In the genomic region with DNA sequence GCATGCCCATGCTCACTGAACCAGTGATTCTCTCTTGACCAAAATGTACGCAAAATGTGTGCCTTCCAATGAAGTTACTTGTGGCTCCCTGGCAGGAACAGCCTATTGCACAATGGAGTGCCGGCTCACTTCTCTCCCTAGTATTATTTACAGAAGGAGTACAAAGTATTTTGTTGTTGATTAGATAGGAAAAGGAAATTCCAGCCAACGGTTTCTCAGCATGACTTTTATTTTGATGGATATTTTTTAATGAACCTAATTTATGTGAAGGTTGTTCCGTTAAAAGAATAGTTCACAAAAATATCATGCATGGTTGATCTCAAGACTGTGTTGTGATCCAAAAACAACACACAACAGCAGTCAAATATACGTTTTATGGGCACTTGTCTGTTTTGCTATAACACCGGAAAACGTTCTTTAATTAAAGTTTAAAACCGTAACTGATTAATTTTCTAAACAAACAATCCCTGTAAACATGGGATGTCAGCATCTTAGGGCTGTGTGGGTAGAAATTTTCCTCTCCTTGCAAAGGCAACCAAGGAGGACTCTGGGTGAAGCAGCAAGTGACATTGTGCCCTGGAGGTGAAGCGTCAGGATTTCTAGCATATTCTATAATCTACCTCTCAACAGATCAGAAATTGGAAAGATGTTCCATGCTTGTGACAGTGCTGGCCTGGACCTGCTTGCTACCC, we compare ENCODE assay signal across 14 mouse cellular contexts.
DNase-seq lines count a peak whose midpoint lies in the region; ATAC-seq and TF ChIP-seq lines count a peak whose summit lies in the region.
"Had no signal": no experiment of that assay in that cellular context is flagged by ENCODE, and none has a peak within 500 bp of the region (broad histone marks: within the 10 kb centered on the region; RNA-seq: fewer than 3 reads in every experiment).

No protein-coding gene starts in this region.

- DNase-seq in kidney, adult 11 months, result peak; percentile 44
- DNase-seq in kidney, adult 18-20 months, result no peak
- DNase-seq in Patski (ENCODE audit: low read depth, low spot score), result peak; percentile 28
- peak; percentile 95 for DNase-seq in kidney, postnatal 0 days (ENCODE audit: low spot score)
- DNase-seq in lung, postnatal 10 days, result peak; percentile 54
- DNase-seq in spleen, postnatal 10 days (ENCODE audit: low spot score in 2 of 2), result no peak
- DNase-seq in spleen, postnatal 36 days (ENCODE audit: low spot score in 2 of 2), result no peak
- no peak for DNase-seq in cerebellum, adult 18-20 months
- DNase-seq: adrenal gland, postnatal 25 days; cerebellum, adult 2 months; gastrocnemius, adult 2 months; layer of hippocampus, adult 9-11 months had no signal

- in situ Hi-C loops in Patski (cut with MboI; ENCODE audit: low pct_unique_long_range_greater_than_20kb), result no loop called here

- TF ChIP-seq CTCF in Patski (IDR thresholded peaks at IDR 0.05), result no peak
- TF ChIP-seq CTCF in kidney, postnatal 0 days (IDR thresholded peaks at IDR 0.05; ENCODE audit: low read depth), result no peak

- H3K9ac ChIP-seq in kidney, postnatal 0 days (ENCODE audit: low read depth, low read length), result no peak overlapping the region
- H3K9ac ChIP-seq: heart, embryonic 13.5 days; hindbrain, embryonic 15.5 days had no signal

- POLR2A ChIA-PET in Patski (lab: Charles Lee), result no interaction called here

- no peaks in the 10 kb centered on the region for H3K9me3 ChIP-seq in kidney, postnatal 0 days (replicated peaks; ENCODE audit: low read length)
- H3K9me3 ChIP-seq: heart, embryonic 13.5 days; hindbrain, embryonic 15.5 days had no signal

- 16% methylated on average over 9 of the region's 9 CpGs for WGBS in kidney, postnatal 0 days

- no peaks in the 10 kb centered on the region for H3K27me3 ChIP-seq in Patski
- H3K27me3 ChIP-seq in kidney, postnatal 0 days (ENCODE audit: insufficient read depth, low read length), result no peaks in the 10 kb centered on the region
- H3K27me3 ChIP-seq: heart, embryonic 13.5 days; hindbrain, embryonic 15.5 days had no signal

- H3K27ac ChIP-seq in kidney, postnatal 0 days, result peak overlapping the region; percentile 81
- H3K27ac ChIP-seq: gastrocnemius, adult 2 months; heart, embryonic 13.5 days; hindbrain, embryonic 15.5 days had no signal

- H3K4me3 ChIP-seq in kidney, postnatal 0 days (replicated peaks; ENCODE audit: low read depth, low read length), result no peak overlapping the region
- H3K4me3 ChIP-seq: gastrocnemius, adult 2 months; heart, embryonic 13.5 days; hindbrain, embryonic 15.5 days had no signal

- peaks cover 13% of the 10 kb centered on the region for H3K4me1 ChIP-seq in kidney, postnatal 0 days (replicated peaks; ENCODE audit: insufficient read depth, low read length)
- H3K4me1 ChIP-seq: hindbrain, embryonic 15.5 days had no signal

- CTCF ChIA-PET in Patski (lab: Charles Lee), result no interaction called here

- H3K4me2 ChIP-seq in kidney, postnatal 0 days (ENCODE audit: low read length), result no peak overlapping the region
- H3K4me2 ChIP-seq: heart, embryonic 13.5 days; hindbrain, embryonic 15.5 days had no signal

- no peaks in the 10 kb centered on the region for H3K36me3 ChIP-seq in kidney, postnatal 0 days (ENCODE audit: insufficient read depth, low read length)
- H3K36me3 ChIP-seq: heart, embryonic 13.5 days; hindbrain, embryonic 15.5 days had no signal

- ATAC-seq in Patski, result peak; percentile 40
- peak; percentile 49; the same call in 1 of the 2 replicates for ATAC-seq in kidney, postnatal 0 days (replicated peaks; ENCODE audit: low FRiP score, low read depth)

Comparison
In these comparisons a context has a peak if more than half of its experiments do, and no peak if none do; other contexts are left out.
1. DNase-seq: peak in kidney, adult 11 months (single experiment), Patski (single experiment), kidney, postnatal 0 days (single experiment) and lung, postnatal 10 days (single experiment); none in kidney, adult 18-20 months (single experiment), spleen, postnatal 10 days (0 of 2), spleen, postnatal 36 days (0 of 2) and cerebellum, adult 18-20 months (0 of 2).